Comparison of ENCODE assay signal across 17 mouse cellular contexts in the genomic region with DNA sequence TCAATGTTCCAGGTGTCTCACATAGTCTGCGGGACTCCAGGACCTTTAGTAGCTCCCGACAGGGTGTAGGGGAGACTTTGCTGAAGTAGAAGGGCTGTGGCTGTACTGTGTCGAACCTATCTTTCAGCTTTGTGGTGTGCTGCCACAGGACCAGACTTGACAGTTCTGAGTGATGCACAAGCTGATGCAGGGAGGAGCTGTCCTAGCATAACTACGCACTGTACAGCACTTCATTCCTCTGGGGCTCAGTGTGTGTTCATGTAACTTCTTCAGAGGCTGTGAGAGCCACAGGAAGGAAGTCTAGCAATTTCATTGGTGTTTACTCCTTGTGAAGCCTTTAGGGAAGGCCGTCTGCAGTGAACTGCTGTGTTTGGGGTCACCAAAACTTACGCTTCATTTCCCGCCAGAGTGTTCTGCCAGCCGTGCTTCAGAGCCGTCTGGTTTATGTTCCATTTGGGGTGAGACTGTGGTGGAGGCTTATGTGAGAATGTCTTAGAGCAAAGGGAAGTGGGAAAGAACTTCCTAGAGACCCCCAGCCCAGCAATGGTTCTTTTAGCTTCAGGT. TPM values are rescaled to one million over a fixed set of nuclear protein-coding genes. Genes with fewer than 3 reads are reported as not detected.
DNase-seq lines count a peak whose midpoint lies in the region; ATAC-seq and TF ChIP-seq lines count a peak whose summit lies in the region.
"Had no signal": no experiment of that assay in that cellular context is flagged by ENCODE, and none has a peak within 500 bp of the region (broad histone marks: within the 10 kb centered on the region; RNA-seq: fewer than 3 reads in every experiment).

No protein-coding gene starts in this region.

- no peak for TF ChIP-seq CTCF in stomach, postnatal 0 days (IDR thresholded peaks at IDR 0.05; ENCODE audit: low read depth)

- WGBS in embryonic facial prominence, embryonic 11.5 days: 71% methylated on average over 9 of the region's 9 CpGs
- WGBS in embryonic facial prominence, embryonic 10.5 days: 77% methylated on average over 9 of the region's 9 CpGs
- WGBS in lung, embryonic 15.5 days: 58% methylated on average over 9 of the region's 9 CpGs
- WGBS in embryonic facial prominence, embryonic 14.5 days: 57% methylated on average over 9 of the region's 9 CpGs
- 54% methylated on average over 9 of the region's 9 CpGs for WGBS in stomach, postnatal 0 days

- no peak overlapping the region for H3K27ac ChIP-seq in embryonic facial prominence, embryonic 11.5 days (replicated peaks; ENCODE audit: low read depth, low read length)
- no peak overlapping the region; the same call in 1 of the 2 replicates for H3K27ac ChIP-seq in embryonic facial prominence, embryonic 10.5 days (replicated peaks)
- H3K27ac ChIP-seq in lung, embryonic 15.5 days: no peak overlapping the region
- no peak overlapping the region for H3K27ac ChIP-seq in embryonic facial prominence, embryonic 14.5 days (replicated peaks; ENCODE audit: low read depth, low read length)
- 0 out of 2 replicates have a peak overlapping the region, but pooled peaks have one; percentile 18 for H3K27ac ChIP-seq in stomach, postnatal 0 days (replicated peaks)
- H3K27ac ChIP-seq: heart, adult 2 months; hindbrain, embryonic 12.5 days; midbrain, embryonic 12.5 days; neural tube, embryonic 15.5 days had no signal

- H3K4me1 ChIP-seq in embryonic facial prominence, embryonic 11.5 days (ENCODE audit: control insufficient read depth, insufficient read depth, low read length): no peaks in the 10 kb centered on the region
- H3K4me1 ChIP-seq in embryonic facial prominence, embryonic 10.5 days: peaks cover 7% of the 10 kb centered on the region; the same call in 1 of the 2 replicates
- peaks cover 7% of the 10 kb centered on the region; the same call in 1 of the 2 replicates for H3K4me1 ChIP-seq in lung, embryonic 15.5 days
- no peaks in the 10 kb centered on the region for H3K4me1 ChIP-seq in embryonic facial prominence, embryonic 14.5 days (ENCODE audit: control insufficient read depth, insufficient read depth, low read length)
- no peaks in the 10 kb centered on the region for H3K4me1 ChIP-seq in stomach, postnatal 0 days (replicated peaks; ENCODE audit: control insufficient read depth, insufficient read depth)
- H3K4me1 ChIP-seq: hindbrain, embryonic 12.5 days; midbrain, embryonic 12.5 days; neural tube, embryonic 15.5 days had no signal

- H3K4me2 ChIP-seq in embryonic facial prominence, embryonic 11.5 days (ENCODE audit: low read depth, low read length): no peak overlapping the region
- no peak overlapping the region for H3K4me2 ChIP-seq in lung, embryonic 15.5 days
- H3K4me2 ChIP-seq in embryonic facial prominence, embryonic 14.5 days (ENCODE audit: low read depth, low read length): no peak overlapping the region
- no peak overlapping the region for H3K4me2 ChIP-seq in stomach, postnatal 0 days (replicated peaks; ENCODE audit: low read depth)
- H3K4me2 ChIP-seq: hindbrain, embryonic 12.5 days; midbrain, embryonic 12.5 days; neural tube, embryonic 15.5 days had no signal

- ATAC-seq in embryonic facial prominence, embryonic 11.5 days (replicated peaks; ENCODE audit: insufficient number of reproducible peaks, low FRiP score, low TSS enrichment, low read depth): 0 out of 2 replicates have a peak, but pooled peaks have one; percentile 23
- ATAC-seq in lung, embryonic 15.5 days (ENCODE audit: borderline replicate concordance, extremely low read depth, low FRiP score, low TSS enrichment): peak; percentile 35; the same call in 1 of the 2 replicates
- no peak for ATAC-seq in embryonic facial prominence, embryonic 14.5 days (ENCODE audit: low read depth)
- no peak for ATAC-seq in stomach, postnatal 0 days (ENCODE audit: low FRiP score, low TSS enrichment)
- ATAC-seq: inflammation-experienced regulatory T-cells, adult 6 months had no signal

- H3K36me3 ChIP-seq in embryonic facial prominence, embryonic 11.5 days (replicated peaks; ENCODE audit: control insufficient read depth, insufficient read depth, low read depth, low read length): no peaks in the 10 kb centered on the region; the same call in 1 of the 2 replicates
- H3K36me3 ChIP-seq in embryonic facial prominence, embryonic 10.5 days (replicated peaks): peaks cover 27% of the 10 kb centered on the region
- H3K36me3 ChIP-seq in lung, embryonic 15.5 days: peaks cover 8% of the 10 kb centered on the region
- H3K36me3 ChIP-seq in embryonic facial prominence, embryonic 14.5 days (ENCODE audit: control insufficient read depth, insufficient read depth, low read length): peaks cover 31% of the 10 kb centered on the region
- peaks cover 10% of the 10 kb centered on the region; the same call in 1 of the 2 replicates for H3K36me3 ChIP-seq in stomach, postnatal 0 days (ENCODE audit: control insufficient read depth, insufficient read depth, low read length)

- H3K9ac ChIP-seq in embryonic facial prominence, embryonic 11.5 days (replicated peaks; ENCODE audit: low read length): no peak overlapping the region
- H3K9ac ChIP-seq in lung, embryonic 15.5 days: no peak overlapping the region
- H3K9ac ChIP-seq in embryonic facial prominence, embryonic 14.5 days (ENCODE audit: low read depth, low read length): no peak overlapping the region
- H3K9ac ChIP-seq in stomach, postnatal 0 days (ENCODE audit: low read length): no peak overlapping the region
- H3K9ac ChIP-seq: hindbrain, embryonic 12.5 days; midbrain, embryonic 12.5 days; neural tube, embryonic 15.5 days had no signal

- TF ChIP-seq EP300 in stomach, postnatal 0 days (optimal IDR thresholded peaks at IDR 0.05): no peak

- no peak for DNase-seq in embryonic facial prominence, embryonic 11.5 days (ENCODE audit: low spot score)
- no peak for DNase-seq in embryonic facial prominence, embryonic 10.5 days (ENCODE audit: low spot score)
- no peak for DNase-seq in lung, postnatal 36 days
- peak; percentile 16 for DNase-seq in embryonic facial prominence, embryonic 14.5 days (ENCODE audit: low spot score)
- no peak for DNase-seq in stomach, postnatal 0 days (ENCODE audit: low spot score)
- DNase-seq in thymus, postnatal 10 days (ENCODE audit: low spot score in 2 of 2): no peak
- no peak for DNase-seq in adrenal gland, adult (ENCODE audit: inconsistent age in 2 of 2, low spot score in 1 of 2)
- DNase-seq: cerebellum, postnatal 10 days; gastrocnemius, postnatal 14 days; heart, adult 2 months; kidney, postnatal 4 days; thymus, adult 18-20 months had no signal

- H3K27me3 ChIP-seq in embryonic facial prominence, embryonic 11.5 days (ENCODE audit: control insufficient read depth, insufficient read depth, low read length): no peaks in the 10 kb centered on the region
- no peaks in the 10 kb centered on the region for H3K27me3 ChIP-seq in embryonic facial prominence, embryonic 10.5 days (replicated peaks; ENCODE audit: low read depth, poor library complexity, severe bottlenecking)
- H3K27me3 ChIP-seq in lung, embryonic 15.5 days: no peaks in the 10 kb centered on the region
- no peaks in the 10 kb centered on the region for H3K27me3 ChIP-seq in embryonic facial prominence, embryonic 14.5 days (replicated peaks; ENCODE audit: control insufficient read depth, insufficient read depth, low read length)
- H3K27me3 ChIP-seq in stomach, postnatal 0 days (ENCODE audit: control insufficient read depth, insufficient read depth, low read length): no peaks in the 10 kb centered on the region
- H3K27me3 ChIP-seq: hindbrain, embryonic 12.5 days; midbrain, embryonic 12.5 days; neural tube, embryonic 15.5 days had no signal

- no peaks in the 10 kb centered on the region for H3K9me3 ChIP-seq in embryonic facial prominence, embryonic 11.5 days (replicated peaks; ENCODE audit: control insufficient read depth, low read length)
- H3K9me3 ChIP-seq in embryonic facial prominence, embryonic 10.5 days: no peaks in the 10 kb centered on the region
- no peaks in the 10 kb centered on the region for H3K9me3 ChIP-seq in lung, embryonic 15.5 days
- no peaks in the 10 kb centered on the region for H3K9me3 ChIP-seq in embryonic facial prominence, embryonic 14.5 days (ENCODE audit: control insufficient read depth, low read length)
- no peaks in the 10 kb centered on the region for H3K9me3 ChIP-seq in stomach, postnatal 0 days (ENCODE audit: control insufficient read depth, low read length)
- H3K9me3 ChIP-seq: hindbrain, embryonic 12.5 days; midbrain, embryonic 12.5 days; neural tube, embryonic 15.5 days had no signal

- no peak overlapping the region for H3K4me3 ChIP-seq in embryonic facial prominence, embryonic 11.5 days (ENCODE audit: low read depth, low read length)
- no peak overlapping the region for H3K4me3 ChIP-seq in embryonic facial prominence, embryonic 10.5 days
- no peak overlapping the region for H3K4me3 ChIP-seq in lung, embryonic 15.5 days
- H3K4me3 ChIP-seq in embryonic facial prominence, embryonic 14.5 days (ENCODE audit: low read depth, low read length): no peak overlapping the region
- no peak overlapping the region for H3K4me3 ChIP-seq in stomach, postnatal 0 days (ENCODE audit: low read depth, low read length)
- H3K4me3 ChIP-seq: heart, adult 2 months; hindbrain, embryonic 12.5 days; midbrain, embryonic 12.5 days; neural tube, embryonic 15.5 days had no signal

RNA-seq across cellular contexts. Expression of gene Pja2, which starts 54.0 kb away (rescaled TPM):
- polyA plus RNA-seq in embryonic facial prominence, embryonic 11.5 days (2014; fragmentation: Nextera tagmentation; extraction: Ambion mirVana): 71.5 and 75.8 TPM in 2 replicates
- 54.8 and 56.8 TPM in 2 replicates for polyA plus RNA-seq in embryonic facial prominence, embryonic 10.5 days (2016; fragmentation: Nextera tagmentation; extraction: Ambion mirVana)
- 64.8 and 65.2 TPM in 2 replicates for polyA plus RNA-seq in lung, embryonic 15.5 days (2015; fragmentation: Nextera tagmentation; extraction: Ambion mirVana)
- 102 and 105 TPM in 2 replicates for polyA plus RNA-seq in embryonic facial prominence, embryonic 14.5 days (2014; fragmentation: Nextera tagmentation; extraction: Ambion mirVana)
- polyA plus RNA-seq in stomach, postnatal 0 days (2015; fragmentation: Nextera tagmentation; extraction: Ambion mirVana): 43.5 and 46.7 TPM in 2 replicates

Comparison
In these comparisons a context has a peak if more than half of its experiments do, and no peak if none do; other contexts are left out.
1. ATAC-seq: peak in embryonic facial prominence, embryonic 11.5 days (single experiment) and lung, embryonic 15.5 days (single experiment); none in embryonic facial prominence, embryonic 14.5 days (single experiment) and stomach, postnatal 0 days (single experiment).